ENCODE assay signal across 18 mouse cellular contexts in genomic region chr16:23454376-23454775, GRCm38 (mm10). TPM values are rescaled to one million over a fixed set of nuclear protein-coding genes. Genes with fewer than 3 reads are reported as not detected.
"Had no signal": no experiment of that assay in that cellular context is flagged by ENCODE, and none has a peak within 500 bp of the region (broad histone marks: within the 10 kb centered on the region; RNA-seq: fewer than 3 reads in every experiment).

No protein-coding gene starts in this region.

- DNase-seq: kidney, adult 8-10 months; kidney, postnatal 25 days; layer of hippocampus, adult 9-11 months; layer of hippocampus, postnatal 36 days; lung, embryonic 14.5 days; lung, postnatal 10 days; lung, postnatal 4 days; midbrain, embryonic 14.5 days; thymus, adult 2 months; thymus, postnatal 25 days had no signal

- H3K4me2 ChIP-seq: limb, embryonic 15.5 days; liver, embryonic 12.5 days; lung, embryonic 14.5 days; neural tube, embryonic 12.5 days; stomach, embryonic 15.5 days had no signal

- H3K36me3 ChIP-seq: limb, embryonic 15.5 days; midbrain, embryonic 10.5 days; neural tube, embryonic 12.5 days; stomach, embryonic 15.5 days had no signal

- H3K4me3 ChIP-seq: limb, embryonic 15.5 days; liver, embryonic 12.5 days; midbrain, embryonic 10.5 days; neural tube, embryonic 12.5 days; stomach, embryonic 15.5 days had no signal

- H3K27me3 ChIP-seq: limb, embryonic 15.5 days; liver, embryonic 12.5 days; neural tube, embryonic 12.5 days; stomach, embryonic 15.5 days had no signal

RNA-seq across cellular contexts. Expression of gene Rtp1, which starts 25.4 kb away (rescaled TPM):
- polyA plus RNA-seq: limb, embryonic 11.5 days; limb, embryonic 15.5 days; liver, embryonic 12.5 days; liver, embryonic 16.5 days; lung, embryonic 14.5 days; midbrain, embryonic 10.5 days; midbrain, embryonic 14.5 days; neural tube, embryonic 12.5 days; spleen, adult 2 months; stomach, embryonic 15.5 days had no signal
